Mouse (Mus musculus) myocyte (in vitro differentiated cells): ENCODE results near the gene Gpr157. TPM values are rescaled to one million over a fixed set of nuclear protein-coding genes. Genes with fewer than 3 reads are reported as not detected.

ENCODE experiments used
- H3K27me3 ChIP-seq: one replicate; pipeline ENCODE4 v1.6.1; 2011; ENCODE audit not compliant: control insufficient read depth, insufficient read depth, insufficient read length
- H3K36me3 ChIP-seq: one replicate; pipeline ENCODE4 v1.6.1; 2011; ENCODE audit not compliant: control insufficient read depth, insufficient read depth
- H3K4me2 ChIP-seq: one replicate; pipeline ENCODE4 v1.6.1; 2011; ENCODE audit warnings: low read depth, control low read depth
- H3K4me3 ChIP-seq: one replicate; pipeline ENCODE4 v1.5.1; 2011; ENCODE audit warnings: mild to moderate bottlenecking, control low read depth, moderate library complexity
- H3K79me2 ChIP-seq: one replicate; pipeline ENCODE4 v1.6.1; 2011; ENCODE audit not compliant: control insufficient read depth, insufficient read depth
- H3ac ChIP-seq: one replicate; pipeline ENCODE4 v1.6.1; 2011; ENCODE audit not compliant: control insufficient read depth, insufficient read length
- CEBPB ChIP-seq: IDR thresholded peaks from 2 replicates; pipeline ENCODE4 v1.6.1; 2011; ENCODE audit warnings: mild to moderate bottlenecking, moderate library complexity; ENCODE audit not compliant: poor library complexity, insufficient read depth, severe bottlenecking
- E2F4 ChIP-seq: IDR thresholded peaks from one replicate; pipeline ENCODE4 v1.6.1; 2011; ENCODE audit warnings: mild to moderate bottlenecking, control low read depth, moderate library complexity; ENCODE audit not compliant: insufficient read depth
- MAX ChIP-seq: IDR thresholded peaks from one replicate; pipeline ENCODE4 v1.6.1; 2011; ENCODE audit warnings: low read depth, mild to moderate bottlenecking, control low read depth
- MYOD1 ChIP-seq, 3 experiments: IDR thresholded peaks; one replicate each; pipeline ENCODE4 v1.6.1; 2011; ENCODE audit warnings: control low read depth in 2 of 3, low read depth in 2 of 3, mild to moderate bottlenecking in 2 of 3, moderate library complexity in 1 of 3; ENCODE audit not compliant: insufficient read length in 2 of 3, control insufficient read depth in 1 of 3
- MYOG ChIP-seq, 3 experiments: IDR thresholded peaks; one replicate each; pipeline ENCODE4 v1.6.1; 2011; ENCODE audit warnings: control low read depth in 2 of 3, low read depth in 2 of 3, mild to moderate bottlenecking in 2 of 3; ENCODE audit not compliant: insufficient read length in 2 of 3, control insufficient read depth in 1 of 3, insufficient read depth in 1 of 3
- POLR2A ChIP-seq: IDR thresholded peaks from one replicate; pipeline ENCODE4 v1.6.1; 2011; ENCODE audit warnings: low read depth, mild to moderate bottlenecking, control low read depth, moderate library complexity; ENCODE audit not compliant: insufficient read length
- POLR2AphosphoS2 ChIP-seq: IDR thresholded peaks from one replicate; pipeline ENCODE4 v1.6.1; 2011; ENCODE audit warnings: low read depth, control low read depth; ENCODE audit not compliant: insufficient read length
- REST ChIP-seq: IDR thresholded peaks from one replicate; pipeline ENCODE4 v1.6.1; 2011; ENCODE audit warnings: mild to moderate bottlenecking, control low read depth, moderate library complexity; ENCODE audit not compliant: insufficient read depth, insufficient read length
- SRF ChIP-seq: IDR thresholded peaks from one replicate; pipeline ENCODE4 v1.6.1; 2011; ENCODE audit warnings: low read depth; ENCODE audit not compliant: control insufficient read depth, insufficient read length
- TCF12 ChIP-seq: IDR thresholded peaks from one replicate; pipeline ENCODE4 v1.6.1; 2011; ENCODE audit warnings: mild to moderate bottlenecking, control low read depth; ENCODE audit not compliant: poor library complexity, insufficient read depth, severe bottlenecking
- TCF3 ChIP-seq: IDR thresholded peaks from one replicate; pipeline ENCODE4 v1.6.1; 2011; ENCODE audit warnings: low read depth, control low read depth; ENCODE audit not compliant: insufficient read length
- USF1 ChIP-seq: IDR thresholded peaks from one replicate; pipeline ENCODE4 v1.6.1; 2011; ENCODE audit warnings: low read depth, mild to moderate bottlenecking, control low read depth, moderate library complexity
- polyA plus RNA-seq: library from polyadenylated mRNA; unstranded; fragments of >200 nt; fragmentation: generic; extraction: Trizol; gene quantifications from one replicate; pipeline ENCODE4 v1.2.1, GENCODE M21; 2012; ENCODE audit warnings: missing spikeins

Gpr157 gene
- polyA plus RNA-seq, 1 experiment: 1.6 TPM

DNA sequence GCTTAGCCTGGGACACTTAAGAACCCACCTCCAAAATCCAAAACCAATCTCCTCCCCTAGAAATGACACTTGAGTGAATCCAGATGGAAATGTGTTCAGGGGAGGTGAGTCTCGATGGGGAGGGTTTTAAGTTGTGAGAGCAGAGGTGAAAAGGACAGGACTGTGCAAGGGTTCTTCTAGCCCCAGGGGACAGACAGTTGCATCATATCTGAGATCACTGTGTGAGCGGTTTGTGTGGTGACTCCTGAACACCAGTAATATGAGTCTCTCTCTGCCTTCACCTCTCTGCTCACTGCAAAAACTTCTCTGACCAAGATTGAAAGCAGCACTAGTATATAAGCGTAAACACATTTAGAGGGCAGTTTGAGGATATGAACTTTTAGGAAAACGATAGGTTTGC is 59.1 kb downstream of the Gpr157 start:
- H3K36me3 ChIP-seq: no peaks in the 10 kb centered on the region
- TF ChIP-seq TCF12: no peak
- no peak for TF ChIP-seq TCF3
- no peak for TF ChIP-seq REST
- TF ChIP-seq MAX: no peak
- TF ChIP-seq CEBPB: peak; percentile 87
- no peak for TF ChIP-seq USF1
- no peak overlapping the region for H3ac ChIP-seq
- no peaks in the 10 kb centered on the region for H3K79me2 ChIP-seq
- no peaks in the 10 kb centered on the region for H3K27me3 ChIP-seq
- H3K4me2 ChIP-seq: peak overlapping the region; percentile 39
- H3K4me3 ChIP-seq: no peak overlapping the region

DNA sequence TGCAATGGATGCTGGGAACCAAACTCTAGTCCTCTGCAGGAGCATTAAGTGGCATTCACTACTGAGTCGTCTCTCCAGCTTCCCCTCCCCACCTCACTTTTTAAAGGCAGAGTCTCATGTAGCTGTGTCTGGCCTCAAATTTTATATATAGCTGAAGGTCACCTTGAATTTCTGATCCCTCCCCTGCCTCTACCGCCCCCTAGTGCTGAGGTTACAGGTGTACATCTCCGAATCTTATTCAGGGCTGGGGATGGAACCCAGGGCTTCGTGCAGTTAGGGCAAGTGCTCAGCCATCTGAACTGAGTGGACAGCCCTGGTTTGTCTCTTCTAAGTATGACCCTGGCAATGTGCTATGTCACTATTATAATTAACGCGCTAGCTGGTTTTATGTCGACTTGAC is 63.9 kb downstream of the Gpr157 start:
- Histone ChIP-seq H3ac (no peak overlapping the region), H3K79me2 (no peaks in the 10 kb centered on the region)
- TF ChIP-seq POLR2A: no peak
- no peak for TF ChIP-seq POLR2AphosphoS2
- no peak for TF ChIP-seq MYOG (IDR thresholded peaks at IDR 0.05; ENCODE audit: control insufficient read depth in 1 of 3, insufficient read depth in 1 of 3, insufficient read length in 2 of 3, low read depth in 2 of 3)
- no peak for TF ChIP-seq REST
- no peak for TF ChIP-seq CEBPB
- no peak for TF ChIP-seq SRF
- no peak for TF ChIP-seq TCF3
- TF ChIP-seq MYOD1 (IDR thresholded peaks at IDR 0.05; ENCODE audit: control insufficient read depth in 1 of 3, insufficient read length in 2 of 3, low read depth in 2 of 3): no peak
- no peak for TF ChIP-seq TCF12

DNA sequence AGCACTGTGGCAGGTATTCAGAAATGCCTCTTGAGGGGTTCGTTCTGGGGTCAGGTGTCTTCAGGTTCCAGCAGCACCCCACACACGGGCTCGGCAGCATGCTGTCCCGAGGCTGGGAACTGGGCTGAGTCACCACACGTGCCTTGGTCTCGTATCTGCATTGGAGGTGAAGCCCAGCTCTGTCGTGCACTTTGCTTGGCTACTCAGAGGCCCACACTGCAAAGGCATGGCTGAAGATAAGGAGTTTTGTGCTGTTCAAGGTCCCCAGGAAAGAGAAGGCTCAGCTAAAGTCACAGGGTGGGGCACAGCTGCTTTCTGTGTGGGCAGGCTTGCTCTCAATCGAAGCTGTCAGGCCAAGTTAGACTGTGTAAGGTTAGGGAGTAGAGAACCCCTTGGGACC is 65.3 kb downstream of the Gpr157 start:
- Histone ChIP-seq H3ac (no peak overlapping the region), H3K4me2 (no peak overlapping the region), H3K4me3 (no peak overlapping the region), H3K36me3 (no peaks in the 10 kb centered on the region), H3K79me2 (no peaks in the 10 kb centered on the region), H3K27me3 (peaks cover 1% of the 10 kb centered on the region)
- TF ChIP-seq USF1: no peak
- no peak for TF ChIP-seq POLR2A
- no peak for TF ChIP-seq POLR2AphosphoS2
- TF ChIP-seq MAX: no peak
- TF ChIP-seq TCF3: no peak
- no peak for TF ChIP-seq MYOG (IDR thresholded peaks at IDR 0.05; ENCODE audit: control insufficient read depth in 1 of 3, insufficient read depth in 1 of 3, insufficient read length in 2 of 3, low read depth in 2 of 3)
- no peak for TF ChIP-seq SRF
- no peak for TF ChIP-seq TCF12
- no peak for TF ChIP-seq REST
- TF ChIP-seq MYOD1 (IDR thresholded peaks at IDR 0.05; ENCODE audit: control insufficient read depth in 1 of 3, insufficient read length in 2 of 3, low read depth in 2 of 3): no peak

More for the DNA sequence above, 63.9 kb downstream of the Gpr157 start:
- Histone ChIP-seq H3K27me3 (no peaks in the 10 kb centered on the region), H3K4me3 (no peak overlapping the region), H3K4me2 (no peak overlapping the region), H3K36me3 (no peaks in the 10 kb centered on the region)

DNA sequence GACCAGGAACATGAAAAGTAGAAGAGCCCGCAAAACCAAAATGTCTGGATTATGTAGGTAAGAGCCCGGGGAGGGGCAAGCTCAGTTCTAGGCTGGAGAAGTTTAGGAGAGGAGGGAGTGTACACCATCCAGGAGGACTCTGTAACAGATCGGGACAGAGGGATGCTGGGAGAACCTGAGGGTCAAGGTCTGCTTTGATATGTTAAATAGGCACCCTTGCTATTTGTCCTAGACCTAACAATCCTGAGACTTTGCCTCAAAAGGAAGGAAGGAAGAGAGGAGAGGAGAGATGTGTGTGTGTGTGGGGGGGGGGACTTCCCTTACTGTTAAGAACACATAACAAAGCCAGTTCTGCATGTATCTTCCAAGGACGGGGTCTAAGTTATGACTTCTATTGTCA is 68.1 kb downstream of the Gpr157 start:
- peaks cover 14% of the 10 kb centered on the region for H3K27me3 ChIP-seq
- TF ChIP-seq SRF (no peak), CEBPB (no peak), E2F4 (no peak), POLR2AphosphoS2 (no peak)
- no peaks in the 10 kb centered on the region for H3K79me2 ChIP-seq
- no peak overlapping the region for H3K4me2 ChIP-seq
- H3ac ChIP-seq: no peak overlapping the region
- H3K36me3 ChIP-seq: no peaks in the 10 kb centered on the region
- H3K4me3 ChIP-seq: no peak overlapping the region

Other genes starting within 250 kb of the Gpr157 start
- gene Spsb1, start 132.3 kb upstream of the Gpr157 start, polyA plus RNA-seq: 22.6 TPM
- gene H6pd, start 78.3 kb upstream of the Gpr157 start, polyA plus RNA-seq: 21.8 TPM
- 0.24 TPM for gene Slc2a5, start 31.9 kb downstream of the Gpr157 start, polyA plus RNA-seq
- gene Slc2a7, start 61.6 kb downstream of the Gpr157 start, polyA plus RNA-seq: not detected
- 52.7 TPM for gene Car6, start 114.0 kb downstream of the Gpr157 start, polyA plus RNA-seq
- gene Eno1, start 149.4 kb downstream of the Gpr157 start, polyA plus RNA-seq: 1,358 TPM
- 34.0 TPM for gene Rere, start 194.3 kb downstream of the Gpr157 start, polyA plus RNA-seq